Mouse (Mus musculus) liver, adult 2 months (tissue): ENCODE data around the gene Ssbp2.

Experiments
- CTCF ChIP-seq: fragments of 200-500 bp; IDR thresholded peaks from 2 replicates; pipeline ENCODE4 v1.5.1; 2011; ENCODE audit warnings: low read depth, low read length, control low read depth
- POLR2A ChIP-seq: fragments of 200-500 bp; IDR thresholded peaks from 2 replicates; pipeline ENCODE4 v1.6.1; 2011; ENCODE audit warnings: low read length, control low read depth; ENCODE audit not compliant: insufficient read depth; ENCODE audit errors: extremely low read depth

- TF ChIP-seq CTCF (no peak), POLR2A (no peak)
Observed at GRCm38 (mm10) chr13:91746470-91746869, 286.4 kb downstream of the Ssbp2 start.
